Mouse (Mus musculus): Measurements from ENCODE around the gene Atp6ap1. TPM values are rescaled to one million over a fixed set of nuclear protein-coding genes. Genes with fewer than 3 reads are reported as not detected.

Gene Atp6ap1
- total RNA-seq, 2 experiments from 2014 or later = 327 to 335 TPM

DNA sequence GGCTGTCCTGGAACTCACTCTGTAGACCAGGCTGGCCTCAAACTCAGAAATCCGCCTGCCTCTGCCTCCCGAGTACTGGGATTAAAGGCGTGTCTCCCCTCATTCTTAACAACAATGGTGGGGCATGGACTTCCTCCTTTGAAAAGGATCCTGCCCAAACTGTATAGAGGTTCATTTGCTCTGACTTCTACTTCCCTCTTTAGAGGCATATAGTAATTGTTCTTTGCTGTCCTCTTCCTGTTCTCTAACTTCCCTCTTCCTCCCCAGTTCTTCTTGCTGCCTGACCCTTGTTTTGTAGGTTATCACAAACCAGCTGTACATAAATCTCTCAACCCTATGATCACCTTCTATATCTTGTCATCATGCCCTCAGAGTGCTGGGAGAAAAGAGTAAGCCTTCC is 2.8 kb downstream of the Atp6ap1 start:
- no peak for DNase-seq (ENCODE audit: low spot score in 2 of 2)

DNA sequence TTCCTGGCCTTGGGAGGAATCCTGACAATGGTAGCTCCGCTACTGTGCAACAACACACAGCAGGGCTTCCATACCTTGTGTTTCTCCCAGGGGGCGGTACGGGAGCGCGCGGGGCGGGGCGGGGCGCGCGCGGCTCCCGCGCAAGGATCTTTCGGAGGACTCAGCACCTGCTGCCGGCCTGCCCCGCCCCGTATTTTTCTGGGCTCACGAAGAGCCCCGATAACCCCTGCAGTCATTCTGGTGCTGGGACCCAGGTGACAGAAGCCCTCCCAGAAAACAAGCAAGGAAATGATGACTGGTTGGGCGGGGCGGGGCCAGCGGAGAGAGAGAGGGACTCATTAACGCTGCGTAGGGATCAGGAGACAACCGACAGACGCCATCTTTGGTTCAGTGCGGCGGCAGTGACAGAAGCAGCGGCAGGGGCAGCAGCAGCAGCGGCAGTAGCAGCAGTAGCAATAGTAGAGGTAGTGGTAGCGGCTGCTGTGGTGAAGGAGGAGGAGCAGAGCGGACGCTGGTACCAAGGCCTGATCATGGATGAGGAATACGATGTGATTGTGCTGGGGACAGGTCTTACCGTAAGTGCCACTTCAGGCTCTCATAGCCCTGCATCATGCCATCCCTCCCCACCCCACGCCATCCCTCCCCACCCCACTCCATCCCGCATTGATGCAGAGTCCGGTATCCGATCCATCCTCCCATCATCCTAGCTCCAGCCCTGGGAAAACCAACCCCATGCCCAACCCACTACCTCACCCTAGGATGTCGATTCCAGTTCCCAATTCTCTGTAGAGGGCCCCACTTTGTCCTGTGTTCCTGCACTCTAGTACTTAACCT is 8.2 kb downstream of the Atp6ap1 start, which contains the start of gene Gdi1:
Gdi1 (plus strand) TSS at position 132 of the 834 bp plus-strand sequence.
- peak; percentile 67 to 77 for DNase-seq (ENCODE audit: low spot score in 2 of 2)

DNA sequence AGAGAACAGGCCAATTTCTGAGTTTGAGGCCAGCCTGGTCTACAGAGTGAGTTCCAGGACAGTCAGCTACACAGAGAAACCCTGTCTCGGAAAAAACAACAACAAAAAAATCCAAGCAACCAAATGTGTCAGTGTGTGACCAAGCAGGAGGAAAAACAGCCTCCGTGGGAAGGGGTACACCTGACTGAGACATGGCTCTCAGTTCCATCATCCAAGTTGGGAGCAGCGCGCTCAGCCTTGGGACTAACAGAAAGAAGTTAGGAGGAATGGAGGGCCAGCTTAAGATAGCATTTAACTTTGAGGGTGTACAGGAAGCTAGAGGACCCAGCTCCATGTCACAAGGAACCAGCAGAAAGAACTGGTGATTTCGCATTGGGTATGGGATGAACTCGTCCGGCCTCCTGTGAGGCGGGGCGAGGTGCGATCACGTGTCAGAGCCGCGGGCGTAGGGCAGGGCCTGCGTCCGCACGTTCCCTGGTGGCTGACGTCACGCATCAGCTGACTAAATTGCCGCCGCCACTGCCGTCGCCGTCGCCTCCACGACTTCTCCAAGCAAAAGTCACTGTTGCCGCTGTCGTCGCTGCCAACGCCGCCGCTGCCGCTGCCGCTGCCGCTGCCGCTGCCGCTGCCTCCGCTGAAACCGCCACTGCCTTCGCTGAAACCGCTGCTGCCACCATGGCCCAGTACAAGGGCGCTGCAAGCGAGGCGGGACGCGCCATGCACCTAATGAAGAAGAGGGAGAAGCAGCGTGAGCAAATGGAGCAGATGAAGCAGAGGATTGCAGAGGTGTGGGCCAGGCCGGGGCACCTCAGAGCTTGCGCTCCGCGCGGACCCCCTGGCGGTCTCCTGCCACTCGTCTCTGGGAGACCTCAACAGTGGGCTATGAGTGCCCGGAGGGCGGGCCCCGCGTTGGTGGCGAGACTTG is 15.9 kb downstream of the Atp6ap1 start, which contains the start of gene Fam50a:
Fam50a (plus strand) TSS at position 494 of the 925 bp plus-strand sequence.
- peak; percentile 79 to 91 for DNase-seq (ENCODE audit: low spot score in 2 of 2)

DNA sequence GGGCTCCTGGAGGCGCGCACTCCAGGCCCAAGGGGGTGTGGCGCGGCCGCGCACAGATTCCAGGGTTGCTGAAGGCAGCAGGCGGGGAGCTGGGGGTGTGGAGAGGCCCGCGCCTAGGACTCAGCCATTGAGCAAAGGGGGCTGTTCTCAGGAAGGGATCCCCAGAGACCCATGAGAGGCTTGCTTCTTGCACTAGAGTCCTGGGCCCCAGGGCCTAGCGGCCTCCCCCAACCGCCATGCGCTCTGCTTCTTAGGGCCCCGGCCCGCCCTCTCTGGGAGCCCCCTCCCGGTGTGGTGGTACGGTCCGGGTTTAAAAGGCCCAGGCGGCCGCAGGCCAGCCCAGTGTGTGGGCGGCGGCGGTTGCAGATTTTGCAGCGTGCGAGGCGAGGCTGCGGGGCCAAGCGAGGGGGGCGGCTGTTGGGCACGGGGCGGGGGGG is 31.8 kb downstream of the Atp6ap1 start, which contains the start of gene Plxna3:
Plxna3 (plus strand) TSS at position 342 of the 437 bp plus-strand sequence.
- DNase-seq (ENCODE audit: low spot score in 2 of 2) = peak; percentile 32 to 47

DNA sequence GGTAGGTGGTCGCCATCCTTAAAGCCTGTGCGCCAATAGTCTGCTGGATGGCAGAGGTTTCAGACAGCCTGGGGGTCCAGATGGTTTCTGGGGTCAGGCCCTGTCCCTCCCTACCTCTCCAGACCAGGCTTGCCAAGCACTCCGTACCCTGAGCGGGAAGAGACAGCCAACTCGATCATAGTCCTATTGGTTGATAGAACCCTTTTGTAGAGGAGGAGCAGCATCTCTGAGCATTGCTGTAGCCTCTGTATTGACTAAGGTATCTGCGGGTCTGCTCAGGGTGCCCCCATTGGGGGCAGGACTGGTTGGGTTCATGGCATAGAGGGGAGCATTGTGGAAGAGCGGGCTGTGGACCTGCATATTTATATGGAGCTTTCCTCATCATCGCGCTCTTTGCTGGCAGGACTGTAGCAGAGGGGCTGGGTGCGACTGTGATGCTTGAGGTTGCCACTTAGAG is 32.3 kb downstream of the Atp6ap1 start:
- DNase-seq (ENCODE audit: low spot score in 2 of 2) = no peak

DNA sequence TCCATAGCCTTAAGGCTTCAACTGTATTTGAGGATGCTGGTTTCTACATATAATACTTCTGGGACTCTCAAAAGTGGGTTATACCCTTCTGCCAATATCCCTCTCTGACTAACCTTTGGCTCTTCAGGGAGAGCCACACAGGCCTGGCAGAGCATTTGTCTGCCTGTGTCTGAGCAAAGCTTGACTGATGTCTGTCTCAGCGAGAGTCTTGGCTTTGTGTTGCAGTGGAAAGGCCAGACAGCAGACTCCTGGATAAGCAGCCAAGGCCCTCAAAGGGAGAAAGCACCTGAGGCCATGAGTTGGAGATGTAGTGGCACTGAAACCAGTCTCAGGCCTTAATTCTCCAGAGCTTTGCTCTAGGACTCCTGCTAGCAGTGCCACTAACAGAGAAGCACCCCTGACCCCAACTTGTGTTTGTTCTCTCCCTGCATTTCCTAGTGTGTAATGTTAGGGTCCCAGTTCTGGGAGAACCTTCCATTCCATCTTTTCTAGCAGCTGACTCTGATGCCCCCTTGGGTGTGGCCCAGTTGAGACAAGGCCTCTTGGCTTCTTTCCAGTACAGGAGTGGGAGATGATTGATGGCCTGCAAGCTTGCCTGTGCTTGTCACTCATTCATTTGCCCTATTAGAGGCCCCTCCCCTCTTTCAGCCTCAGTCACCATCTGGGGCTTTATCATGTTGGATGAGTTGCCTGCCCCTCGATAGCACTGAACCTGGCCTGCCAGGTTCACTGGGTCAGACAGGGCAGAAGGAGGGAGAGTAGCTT is 33.5 kb downstream of the Atp6ap1 start:
- DNase-seq (ENCODE audit: low spot score in 2 of 2) = no peak

DNA sequence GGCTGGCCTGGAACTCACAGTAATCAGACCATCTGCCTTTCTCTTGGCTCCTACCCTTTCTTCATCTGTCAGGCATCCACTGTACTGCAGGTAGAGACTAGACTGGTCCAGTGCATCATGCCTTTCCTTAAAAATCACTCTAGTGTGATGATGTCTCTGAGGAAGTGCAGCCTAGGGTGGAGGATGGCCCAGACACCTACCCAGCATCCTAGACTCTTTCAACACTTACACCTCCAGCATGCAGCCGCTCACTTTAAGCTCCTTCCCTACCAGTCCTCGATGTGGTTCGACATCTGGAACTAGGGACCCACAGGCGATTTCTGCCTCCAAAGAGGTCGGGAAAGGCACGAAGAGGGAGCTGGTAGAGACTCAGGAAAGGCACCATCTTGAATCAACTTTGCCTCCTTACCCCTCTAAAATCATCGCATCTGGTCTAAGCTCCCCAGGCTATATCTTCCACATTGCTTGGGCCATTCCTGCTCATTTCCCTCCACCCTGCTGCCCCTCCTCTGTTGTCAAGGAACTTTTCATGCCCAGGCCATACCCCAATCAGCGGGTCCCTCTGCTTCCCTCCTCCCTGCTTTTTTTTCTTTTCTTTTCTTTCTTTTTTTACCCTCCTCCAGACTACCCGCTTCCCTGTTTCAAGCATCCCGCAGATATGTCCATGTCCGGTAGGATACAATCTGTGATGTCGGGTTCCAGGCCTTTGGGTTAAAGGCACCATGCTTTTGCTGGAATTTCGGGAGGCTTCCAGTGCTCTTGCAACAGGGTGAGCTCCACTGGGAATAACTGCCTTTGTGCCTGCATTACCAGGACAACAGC is 56.0 kb downstream of the Atp6ap1 start:
- DNase-seq (ENCODE audit: low spot score in 2 of 2) = no peak

DNA sequence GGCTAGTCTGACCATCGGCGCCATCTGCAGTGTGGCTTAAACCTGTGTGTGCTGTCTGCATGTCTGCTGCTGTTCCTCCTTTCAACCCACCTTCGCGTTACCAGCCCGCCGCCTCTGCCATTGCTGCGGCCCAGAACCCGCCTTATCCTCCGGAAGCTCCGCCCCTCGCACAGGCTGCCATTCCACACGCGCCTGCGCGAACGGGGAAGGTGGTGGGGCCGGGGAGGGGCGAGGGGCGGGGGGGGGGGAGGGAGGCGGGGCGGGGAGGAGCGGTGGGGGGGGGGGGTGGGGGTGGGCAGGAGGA is 56.5 kb downstream of the Atp6ap1 start, which contains the start of gene Lage3:
Lage3 (minus strand) TSS at position 152 of the 304 bp plus-strand sequence.
- peak; percentile 67 to 79 for DNase-seq (ENCODE audit: low spot score in 2 of 2)

Small RNA genes within 50 kb of the gene (microRNA-seq; reads per million reads assigned to microRNA genes)
- gene Mir7091 (0 reads per million in 2 experiments), gene Mir7092 (0 to 0.59 reads per million in 2 experiments)

Other genes starting within 250 kb of the Atp6ap1 start
- gene Opn1mw, start 169.6 kb upstream of the Atp6ap1 start, total RNA-seq (2021) = under 1 TPM; 0.51 to 0.62 TPM
- gene Mecp2, start 161.7 kb upstream of the Atp6ap1 start, total RNA-seq (2021) = 10 to 100 TPM; 95.9 to 97.0 TPM
- gene Tex28, start 129.3 kb upstream of the Atp6ap1 start, total RNA-seq (2021) = not detected
- not detected for gene Tktl1, start 119.8 kb upstream of the Atp6ap1 start, total RNA-seq (2021)
- gene Flna, start 47.3 kb upstream of the Atp6ap1 start, total RNA-seq (2021) = 10 to 100 TPM; 44.8 to 52.5 TPM
- gene Emd, start 42.4 kb upstream of the Atp6ap1 start, total RNA-seq (2021) = 10 to 100 TPM; 37.2 to 43.0 TPM
- gene Rpl10, start 26.3 kb upstream of the Atp6ap1 start, total RNA-seq (2021) = 100 to 1,000 TPM; 185 to 211 TPM
- gene Taz, start 15.2 kb upstream of the Atp6ap1 start, total RNA-seq (2021) = 10 to 100 TPM; 57.7 to 60.7 TPM
- 1 to 10 TPM; 2.4 to 2.6 TPM for gene Dnase1l1, start 14.8 kb upstream of the Atp6ap1 start, total RNA-seq (2021)
- 100 to 1,000 TPM; 615 to 618 TPM for gene Gdi1, start 7.9 kb downstream of the Atp6ap1 start, total RNA-seq (2021)
- gene Fam50a, start 15.9 kb downstream of the Atp6ap1 start, total RNA-seq (2021) = 10 to 100 TPM; 24.6 to 30.3 TPM
- 10 to 100 TPM; 22.2 to 23.0 TPM for gene Plxna3, start 32.0 kb downstream of the Atp6ap1 start, total RNA-seq (2021)
- gene Lage3, start 56.5 kb downstream of the Atp6ap1 start, total RNA-seq (2021) = 10 to 100 TPM; 19.7 to 24.0 TPM
- gene Ubl4a, start 76.1 kb downstream of the Atp6ap1 start, total RNA-seq (2021) = 10 to 100 TPM; 61.5 to 61.8 TPM
- gene Slc10a3, start 76.3 kb downstream of the Atp6ap1 start, total RNA-seq (2021) = 1 to 10 TPM; 2.3 to 2.6 TPM
- gene Fam3a, start 96.2 kb downstream of the Atp6ap1 start, total RNA-seq (2021) = 10 to 100 TPM; 15.4 to 20.8 TPM
- gene Ikbkg, start 96.2 kb downstream of the Atp6ap1 start, total RNA-seq (2021) = 10 to 100 TPM; 49.7 to 51.5 TPM
- gene G6pdx, start 132.1 kb downstream of the Atp6ap1 start, total RNA-seq (2021) = 10 to 100 TPM; 26.0 to 29.3 TPM
- not detected for gene Gm6880, start 184.3 kb downstream of the Atp6ap1 start, total RNA-seq (2021)

Measured in layer of hippocampus, adult 18-20 months (tissue).